Mouse (Mus musculus) heart, embryonic 16.5 days (tissue): ENCODE data around the gene Peak1. TPM values are rescaled to one million over a fixed set of nuclear protein-coding genes. Genes with fewer than 3 reads are reported as not detected.

Experiments used
- ATAC-seq: fragments of 200-750 bp; cut with Nextera tagmentation; replicated peaks from 2 replicates; pipeline ENCODE4 v1.8.0; 2017; ENCODE audit warnings: moderate number of reproducible peaks; ENCODE audit not compliant: insufficient read depth, low FRiP score; ENCODE audit errors: extremely low read depth
- H3K27ac ChIP-seq: fragments of 300-500 bp; sonication (generic); 2 replicates; pipeline ENCODE4 v1.5.1; 2014; ENCODE audit warnings: mild to moderate bottlenecking, low read length, control low read depth, moderate library complexity
- H3K27me3 ChIP-seq: fragments of 300-500 bp; sonication (generic); 2 replicates; pipeline ENCODE4 v1.6.1; 2014; ENCODE audit warnings: low read length, mixed read lengths; ENCODE audit not compliant: control insufficient read depth, insufficient read depth
- H3K36me3 ChIP-seq: fragments of 300-500 bp; sonication (generic); 2 replicates; pipeline ENCODE4 v1.6.1; 2014; ENCODE audit not compliant: control insufficient read depth, insufficient read depth
- H3K4me1 ChIP-seq: fragments of 300-500 bp; sonication (generic); 2 replicates; pipeline ENCODE4 v1.6.1; 2014; ENCODE audit warnings: low read length, mixed read lengths; ENCODE audit not compliant: control insufficient read depth, insufficient read depth
- H3K4me2 ChIP-seq: fragments of 300-500 bp; sonication (generic); 2 replicates; pipeline ENCODE4 v1.6.1; 2014; ENCODE audit warnings: low read depth, mild to moderate bottlenecking, control low read depth, low read length
- H3K4me3 ChIP-seq: fragments of 300-500 bp; sonication (generic); 2 replicates; pipeline ENCODE4 v1.5.1; 2014; ENCODE audit warnings: mild to moderate bottlenecking, control low read depth, low read length
- H3K9ac ChIP-seq: fragments of 300-500 bp; sonication (generic); 2 replicates; pipeline ENCODE4 v1.6.1; 2014; ENCODE audit warnings: low read length, control low read depth
- H3K9me3 ChIP-seq: fragments of 300-500 bp; sonication (generic); replicated peaks from 2 replicates; pipeline ENCODE4 v1.6.1; 2016; ENCODE audit warnings: low read length; ENCODE audit not compliant: control insufficient read depth
- WGBS: fragments of 180-500 bp; shearing (Covaris S2); extraction: QIAGEN DNeasy Blood & Tissue Kit; methylation state at CpG from one replicate; pipeline ENCODE4 v1.1.7; 2014; 5-methylcytosine and 5-hydroxymethylcytosine counted together
- polyA plus RNA-seq: library from polyadenylated mRNA; unstranded; fragments of >200 nt; fragmentation: Nextera tagmentation; extraction: Ambion mirVana; gene quantifications from 2 replicates; pipeline ENCODE4 v1.2.1, GENCODE M21; 2015

Gene Peak1
- polyA plus RNA-seq, 1 experiment from 2014 or later: 12.8 TPM

- Histone ChIP-seq H3K9ac (peak overlapping the region; percentile 22; the same call in 1 of the 2 replicates), H3K27ac (no peak overlapping the region), H3K4me2 (peak overlapping the region; percentile 35), H3K36me3 (no peaks in the 10 kb centered on the region), H3K27me3 (no peaks in the 10 kb centered on the region), H3K4me3 (no peak overlapping the region), H3K9me3 (no peaks in the 10 kb centered on the region), H3K4me1 (peaks cover 41% of the 10 kb centered on the region)
- WGBS: 89% methylated on average over 1 of the region's 1 CpGs
- ATAC-seq: no peak
Measured at GRCm38 (mm10) chr9:56420236-56420635, 2.4 kb upstream of the Peak1 start.

DNA sequence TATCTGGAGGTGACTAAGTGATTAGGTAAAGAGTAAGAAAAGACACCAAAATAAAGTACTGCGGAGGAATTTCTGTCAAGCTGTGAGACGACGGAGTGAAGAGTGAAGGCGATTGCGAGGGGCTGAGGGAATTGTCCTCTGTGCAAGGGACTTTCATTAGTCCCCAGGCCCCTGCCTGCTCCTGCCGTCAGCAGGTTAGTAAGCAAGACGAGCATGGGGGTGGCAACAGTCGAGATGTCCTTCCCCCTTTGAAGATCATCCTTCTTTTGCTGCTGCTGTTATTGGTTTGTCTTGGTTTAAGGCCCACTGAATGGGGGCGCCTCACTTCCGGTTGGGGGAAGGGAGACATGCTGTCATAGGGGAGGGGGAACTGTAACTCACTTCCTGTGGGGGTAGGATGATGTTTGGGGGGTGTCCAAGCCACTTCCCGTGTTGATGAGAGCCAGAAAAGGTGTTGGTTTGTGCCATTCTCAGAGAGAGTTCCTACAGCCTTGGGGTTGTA is 922 bp upstream of the Peak1 start:
- Histone ChIP-seq H3K9ac (peak overlapping the region; percentile 88), H3K27ac (peak overlapping the region; percentile 98), H3K9me3 (no peaks in the 10 kb centered on the region), H3K4me1 (peaks cover 38% of the 10 kb centered on the region), H3K4me2 (peak overlapping the region; percentile 82), H3K36me3 (no peaks in the 10 kb centered on the region), H3K27me3 (no peaks in the 10 kb centered on the region), H3K4me3 (peak overlapping the region; percentile 82)
- WGBS: under 1% methylated on average over 11 of the region's 11 CpGs
- peak; percentile 39 for ATAC-seq

- Histone ChIP-seq H3K27me3 (no peaks in the 10 kb centered on the region), H3K4me3 (peak overlapping the region; percentile 82), H3K4me2 (peak overlapping the region; percentile 82), H3K4me1 (peaks cover 38% of the 10 kb centered on the region), H3K9me3 (no peaks in the 10 kb centered on the region), H3K27ac (peak overlapping the region; percentile 96), H3K36me3 (no peaks in the 10 kb centered on the region), H3K9ac (peak overlapping the region; percentile 94)
- ATAC-seq: peak; percentile 71
- WGBS: 0% methylated on average over 40 of the region's 40 CpGs
Measured at GRCm38 (mm10) chr9:56417415-56417947, 386 bp downstream of the Peak1 start.

DNA sequence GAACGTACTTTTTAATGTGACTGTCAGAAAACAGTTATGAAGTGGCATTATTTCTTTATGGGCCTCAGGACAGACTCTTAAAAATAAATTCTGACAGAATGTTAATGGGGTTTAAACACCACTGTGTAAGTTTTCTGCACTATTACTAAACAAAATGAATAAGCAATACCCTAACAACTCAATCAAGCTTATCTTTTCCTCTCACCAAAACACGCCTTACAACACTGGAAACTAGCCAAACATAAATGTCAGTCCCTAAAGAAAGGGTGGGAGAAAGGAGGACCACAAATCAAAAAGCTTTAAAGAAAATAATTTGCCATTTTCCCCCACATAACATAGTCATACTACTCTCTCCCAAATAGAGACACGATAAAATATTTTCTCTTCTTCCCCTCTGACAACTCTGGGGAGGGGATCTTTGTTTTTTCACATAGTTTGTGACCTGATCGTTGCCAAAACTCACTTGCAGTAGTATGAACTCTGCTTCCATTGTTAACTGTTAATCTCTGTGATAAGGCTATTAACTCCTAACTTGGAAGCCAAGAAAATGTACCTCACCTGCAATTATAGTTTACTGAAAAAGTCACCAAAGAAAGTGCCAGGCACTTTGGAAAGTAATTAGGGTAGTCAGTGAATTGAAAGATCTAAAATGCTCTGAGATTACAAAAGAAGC is 1.8 kb downstream of the Peak1 start:
- H3K27me3 ChIP-seq: no peaks in the 10 kb centered on the region
- H3K4me2 ChIP-seq: peak overlapping the region; percentile 82
- WGBS: 40% methylated on average over 4 of the region's 4 CpGs
- ATAC-seq: no peak
- H3K27ac ChIP-seq: peak overlapping the region; percentile 23; the same call in 1 of the 2 replicates
- peak overlapping the region; percentile 94 for H3K9ac ChIP-seq
- H3K9me3 ChIP-seq: no peaks in the 10 kb centered on the region
- no peaks in the 10 kb centered on the region for H3K36me3 ChIP-seq
- H3K4me3 ChIP-seq: peak overlapping the region; percentile 82
- H3K4me1 ChIP-seq: peaks cover 26% of the 10 kb centered on the region

GRCm38 (mm10) chr9:56415393-56415792 is 2.5 kb downstream of the Peak1 start:
- WGBS: 69% methylated on average over 1 of the region's 1 CpGs
- Histone ChIP-seq H3K27ac (no peak overlapping the region), H3K4me3 (no peak overlapping the region), H3K4me1 (peaks cover 20% of the 10 kb centered on the region), H3K9me3 (no peaks in the 10 kb centered on the region), H3K36me3 (no peaks in the 10 kb centered on the region), H3K27me3 (no peaks in the 10 kb centered on the region), H3K9ac (no peak overlapping the region), H3K4me2 (peak overlapping the region; percentile 1; the same call in 1 of the 2 replicates)
- no peak for ATAC-seq

- H3K9me3 ChIP-seq: no peaks in the 10 kb centered on the region
- peaks cover 13% of the 10 kb centered on the region for H3K4me1 ChIP-seq
- H3K9ac ChIP-seq: no peak overlapping the region
- no peak overlapping the region for H3K4me3 ChIP-seq
- H3K36me3 ChIP-seq: no peaks in the 10 kb centered on the region
- H3K27ac ChIP-seq: no peak overlapping the region
- H3K4me2 ChIP-seq: no peak overlapping the region
- ATAC-seq: no peak
- no peaks in the 10 kb centered on the region for H3K27me3 ChIP-seq
Measured at GRCm38 (mm10) chr9:56414322-56414721, 3.5 kb downstream of the Peak1 start.

DNA sequence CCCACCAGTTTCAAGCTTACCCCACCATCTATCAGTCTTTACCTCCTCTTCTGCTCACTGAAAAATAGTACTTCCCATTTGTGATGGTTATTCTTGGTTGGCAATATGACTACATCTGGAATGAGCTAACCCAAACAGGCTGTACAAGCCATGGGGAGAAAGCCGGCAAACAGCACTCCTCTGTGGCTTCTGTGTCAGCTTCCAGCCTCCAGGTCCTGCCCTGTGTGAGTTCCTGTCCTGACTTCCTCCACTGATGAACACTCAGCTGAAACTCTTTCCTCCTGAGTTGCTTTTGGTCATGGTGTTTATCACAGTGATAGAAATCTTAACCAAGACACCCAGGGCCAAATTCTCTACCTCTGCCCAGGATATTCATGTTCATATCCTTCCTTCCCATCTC is 5.2 kb downstream of the Peak1 start:
- H3K4me2 ChIP-seq: no peak overlapping the region
- no peaks in the 10 kb centered on the region for H3K27me3 ChIP-seq
- no peak overlapping the region for H3K9ac ChIP-seq
- peaks cover 16% of the 10 kb centered on the region for H3K4me1 ChIP-seq
- 33% methylated on average over 1 of the region's 1 CpGs for WGBS
- no peak overlapping the region for H3K27ac ChIP-seq
- no peaks in the 10 kb centered on the region for H3K9me3 ChIP-seq
- no peak overlapping the region for H3K4me3 ChIP-seq
- no peaks in the 10 kb centered on the region for H3K36me3 ChIP-seq
- ATAC-seq: no peak

- Histone ChIP-seq H3K9ac (no peak overlapping the region), H3K4me3 (no peak overlapping the region), H3K27ac (no peak overlapping the region), H3K9me3 (no peaks in the 10 kb centered on the region), H3K4me2 (no peak overlapping the region), H3K4me1 (peaks cover 17% of the 10 kb centered on the region), H3K27me3 (no peaks in the 10 kb centered on the region), H3K36me3 (no peaks in the 10 kb centered on the region)
- no peak for ATAC-seq
- WGBS: 75% methylated on average over 2 of the region's 2 CpGs
Measured at GRCm38 (mm10) chr9:56409928-56410327, 7.9 kb downstream of the Peak1 start.

DNA sequence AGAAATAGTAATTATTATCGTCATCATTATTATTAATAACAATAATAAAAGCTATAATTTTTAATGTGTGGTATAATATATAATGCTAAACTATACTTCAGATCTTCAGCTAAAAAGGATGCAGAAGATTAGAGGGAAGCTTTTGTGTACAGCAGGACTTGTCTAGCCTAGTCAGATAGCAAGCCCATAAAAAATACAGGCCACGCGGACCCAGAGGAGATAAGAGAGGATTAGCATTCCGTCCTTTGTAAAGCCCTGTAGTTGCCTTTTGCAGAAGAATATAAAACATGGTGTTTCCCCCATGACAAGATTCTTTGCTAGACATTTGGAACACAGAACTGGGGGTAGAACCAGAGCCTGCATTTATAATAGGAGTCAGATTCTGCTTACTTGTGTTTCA is 13.2 kb downstream of the Peak1 start:
- H3K9ac ChIP-seq: no peak overlapping the region
- no peaks in the 10 kb centered on the region for H3K36me3 ChIP-seq
- H3K27me3 ChIP-seq: no peaks in the 10 kb centered on the region
- H3K27ac ChIP-seq: peak overlapping the region; percentile 67
- H3K9me3 ChIP-seq: no peaks in the 10 kb centered on the region
- peaks cover 26% of the 10 kb centered on the region for H3K4me1 ChIP-seq
- no peak for ATAC-seq
- WGBS: 29% methylated on average over 4 of the region's 4 CpGs
- H3K4me2 ChIP-seq: no peak overlapping the region
- no peak overlapping the region for H3K4me3 ChIP-seq
